Mouse (Mus musculus) midbrain, embryonic 11.5 days (tissue): ENCODE data around the gene Ptp4a2. TPM values are rescaled to one million over a fixed set of nuclear protein-coding genes. Genes with fewer than 3 reads are reported as not detected.

ENCODE experiments used
- ATAC-seq: fragments of 200-750 bp; cut with Nextera tagmentation; 2 replicates; pipeline ENCODE4 v1.8.0; 2017; ENCODE audit warnings: moderate TSS enrichment, moderate library complexity; ENCODE audit not compliant: low FRiP score
- DNase-seq: peaks from one replicate; pipeline ENCODE4 v3.0.0; 2015; ENCODE audit warnings: low spot score; ENCODE audit errors: missing footprints
- H3K27ac ChIP-seq: fragments of 300-500 bp; sonication (generic); 2 replicates; pipeline ENCODE4 v1.5.1; 2014; ENCODE audit warnings: low read depth, low read length
- H3K27me3 ChIP-seq: fragments of 300-500 bp; sonication (generic); 2 replicates; pipeline ENCODE4 v1.6.1; 2014; ENCODE audit warnings: mild to moderate bottlenecking, low read length, moderate library complexity, mixed read lengths; ENCODE audit not compliant: control insufficient read depth, insufficient read depth
- H3K36me3 ChIP-seq: fragments of 300-500 bp; sonication (generic); 2 replicates; pipeline ENCODE4 v1.6.1; 2014; ENCODE audit warnings: mild to moderate bottlenecking, low read length, moderate library complexity, mixed read lengths; ENCODE audit not compliant: control insufficient read depth, insufficient read depth
- H3K4me1 ChIP-seq: fragments of 300-500 bp; sonication (generic); 2 replicates; pipeline ENCODE4 v1.6.1; 2014; ENCODE audit warnings: low read length; ENCODE audit not compliant: control insufficient read depth, insufficient read depth
- H3K4me2 ChIP-seq: fragments of 300-500 bp; sonication (generic); 2 replicates; pipeline ENCODE4 v1.6.1; 2014; ENCODE audit warnings: mild to moderate bottlenecking, moderate library complexity
- H3K4me3 ChIP-seq: fragments of 300-500 bp; sonication (generic); 2 replicates; pipeline ENCODE4 v1.5.1; 2014; ENCODE audit warnings: low read depth, low read length
- H3K9ac ChIP-seq: fragments of 300-500 bp; sonication (generic); 2 replicates; pipeline ENCODE4 v1.6.1; 2014; ENCODE audit warnings: low read length
- H3K9me3 ChIP-seq: fragments of 300-500 bp; sonication (generic); 2 replicates; pipeline ENCODE4 v1.6.1; 2016; ENCODE audit warnings: low read length; ENCODE audit not compliant: control insufficient read depth
- WGBS: fragments of 180-500 bp; shearing (Covaris S2); extraction: QIAGEN DNeasy Blood & Tissue Kit; methylation state at CpG from one replicate; pipeline ENCODE4 v1.1.7; 2014; 5-methylcytosine and 5-hydroxymethylcytosine counted together
- polyA plus RNA-seq: library from polyadenylated mRNA; unstranded; fragments of >200 nt; fragmentation: Nextera tagmentation; extraction: Ambion mirVana; gene quantifications from 2 replicates; pipeline ENCODE4 v1.2.1, GENCODE M21; 2014

Gene Ptp4a2
- polyA plus RNA-seq, 1 experiment from 2014 or later, result 368 TPM

GRCm38 (mm10) chr4:129781881-129782675, 28.9 kb upstream of the Ptp4a2 start:
- Histone ChIP-seq H3K27me3 (no peaks in the 10 kb centered on the region), H3K9me3 (no peaks in the 10 kb centered on the region), H3K27ac (no peak overlapping the region), H3K4me1 (peaks cover 5% of the 10 kb centered on the region), H3K4me3 (no peak overlapping the region), H3K4me2 (no peak overlapping the region), H3K36me3 (no peaks in the 10 kb centered on the region), H3K9ac (no peak overlapping the region)
- DNase-seq (peak; percentile 75), ATAC-seq (no peak)
- WGBS, result 6% methylated on average over 4 of the region's 4 CpGs

- Histone ChIP-seq H3K27me3 (no peaks in the 10 kb centered on the region), H3K4me2 (no peak overlapping the region), H3K36me3 (no peaks in the 10 kb centered on the region), H3K27ac (no peak overlapping the region), H3K4me1 (peaks cover 5% of the 10 kb centered on the region), H3K9me3 (no peaks in the 10 kb centered on the region), H3K9ac (no peak overlapping the region), H3K4me3 (no peak overlapping the region)
- peak; percentile 81 for DNase-seq
- no peak for ATAC-seq
- WGBS, result 43% methylated on average over 3 of the region's 3 CpGs
Observed at GRCm38 (mm10) chr4:129782857-129783331, 28.1 kb upstream of the Ptp4a2 start.

GRCm38 (mm10) chr4:129783506-129783905, 27.5 kb upstream of the Ptp4a2 start:
- 84% methylated on average over 5 of the region's 5 CpGs for WGBS
- Histone ChIP-seq H3K27ac (no peak overlapping the region), H3K9ac (no peak overlapping the region), H3K27me3 (no peaks in the 10 kb centered on the region), H3K36me3 (no peaks in the 10 kb centered on the region), H3K4me1 (peaks cover 5% of the 10 kb centered on the region), H3K9me3 (no peaks in the 10 kb centered on the region), H3K4me3 (no peak overlapping the region), H3K4me2 (no peak overlapping the region)
- DNase-seq (no peak), ATAC-seq (no peak)

- no peak overlapping the region for H3K27ac ChIP-seq
- DNase-seq (peak; percentile 99), ATAC-seq (no peak)
- H3K27me3 ChIP-seq, result no peaks in the 10 kb centered on the region
- WGBS, result 7% methylated on average over 4 of the region's 4 CpGs
- no peak overlapping the region for H3K4me3 ChIP-seq
- no peak overlapping the region for H3K9ac ChIP-seq
- H3K4me1 ChIP-seq, result peaks cover 5% of the 10 kb centered on the region
- H3K36me3 ChIP-seq, result no peaks in the 10 kb centered on the region
- H3K9me3 ChIP-seq, result no peaks in the 10 kb centered on the region
- no peak overlapping the region for H3K4me2 ChIP-seq
Observed at GRCm38 (mm10) chr4:129785178-129785577, 25.8 kb upstream of the Ptp4a2 start.

GRCm38 (mm10) chr4:129788693-129789092, 22.3 kb upstream of the Ptp4a2 start:
- H3K4me3 ChIP-seq, result no peak overlapping the region
- H3K36me3 ChIP-seq, result no peaks in the 10 kb centered on the region
- no peaks in the 10 kb centered on the region for H3K27me3 ChIP-seq
- H3K9ac ChIP-seq, result no peak overlapping the region
- no peaks in the 10 kb centered on the region; the same call in 1 of the 2 replicates for H3K4me1 ChIP-seq
- DNase-seq (no peak), ATAC-seq (no peak)
- no peak overlapping the region for H3K4me2 ChIP-seq
- no peak overlapping the region for H3K27ac ChIP-seq
- H3K9me3 ChIP-seq, result no peaks in the 10 kb centered on the region
- 79% methylated on average over 8 of the region's 8 CpGs for WGBS

GRCm38 (mm10) chr4:129789635-129790034, 21.4 kb upstream of the Ptp4a2 start:
- ATAC-seq (no peak), DNase-seq (no peak)
- no peak overlapping the region for H3K4me3 ChIP-seq
- H3K4me1 ChIP-seq, result no peaks in the 10 kb centered on the region; the same call in 1 of the 2 replicates
- H3K9me3 ChIP-seq, result no peaks in the 10 kb centered on the region
- no peak overlapping the region for H3K9ac ChIP-seq
- H3K36me3 ChIP-seq, result no peaks in the 10 kb centered on the region
- no peaks in the 10 kb centered on the region for H3K27me3 ChIP-seq
- no peak overlapping the region for H3K4me2 ChIP-seq
- H3K27ac ChIP-seq, result no peak overlapping the region
- 85% methylated on average over 2 of the region's 2 CpGs for WGBS

GRCm38 (mm10) chr4:129790475-129790874, 20.5 kb upstream of the Ptp4a2 start:
- Histone ChIP-seq H3K4me3 (no peak overlapping the region), H3K36me3 (no peaks in the 10 kb centered on the region), H3K4me2 (no peak overlapping the region), H3K4me1 (peaks cover 2% of the 10 kb centered on the region; the same call in 1 of the 2 replicates), H3K9me3 (no peaks in the 10 kb centered on the region), H3K27me3 (no peaks in the 10 kb centered on the region), H3K27ac (no peak overlapping the region), H3K9ac (no peak overlapping the region)
- WGBS, result 87% methylated on average over 3 of the region's 3 CpGs
- ATAC-seq, result no peak
- DNase-seq, result no peak

- H3K9me3 ChIP-seq, result no peaks in the 10 kb centered on the region
- WGBS, result 22% methylated on average over 1 of the region's 1 CpGs
- H3K4me2 ChIP-seq, result no peak overlapping the region
- H3K4me1 ChIP-seq, result peaks cover 2% of the 10 kb centered on the region; the same call in 1 of the 2 replicates
- 0 out of 2 replicates have a peak, but pooled peaks cover 2% of the 10 kb centered on the region for H3K27me3 ChIP-seq
- H3K36me3 ChIP-seq, result no peaks in the 10 kb centered on the region
- H3K9ac ChIP-seq, result no peak overlapping the region
- ATAC-seq (no peak), DNase-seq (peak; percentile 78)
- H3K27ac ChIP-seq, result no peak overlapping the region; the same call in 1 of the 2 replicates
- no peak overlapping the region for H3K4me3 ChIP-seq
Observed at GRCm38 (mm10) chr4:129791399-129791798, 19.6 kb upstream of the Ptp4a2 start.

- WGBS, result 90% methylated on average over 7 of the region's 7 CpGs
Observed at GRCm38 (mm10) chr4:129792666-129793202, 18.3 kb upstream of the Ptp4a2 start.

More at GRCm38 (mm10) chr4:129792666-129793202, 18.3 kb upstream of the Ptp4a2 start:
- Histone ChIP-seq H3K4me3 (no peak overlapping the region), H3K9me3 (no peaks in the 10 kb centered on the region), H3K4me2 (no peak overlapping the region), H3K27me3 (0 out of 2 replicates have a peak, but pooled peaks cover 2% of the 10 kb centered on the region), H3K27ac (no peak overlapping the region), H3K36me3 (no peaks in the 10 kb centered on the region), H3K4me1 (peaks cover 2% of the 10 kb centered on the region; the same call in 1 of the 2 replicates), H3K9ac (no peak overlapping the region)
- DNase-seq (no peak), ATAC-seq (no peak)
